Mouse (Mus musculus) MEL (cell line): ENCODE results near the gene Vps29. TPM values are rescaled to one million over a fixed set of nuclear protein-coding genes. Genes with fewer than 3 reads are reported as not detected.

Source experiments
- DNase-seq: peaks from one replicate; pipeline ENCODE4 v3.0.0; 2011; ENCODE audit warnings: low read depth, low spot score
- H3K27ac ChIP-seq: 2 replicates; pipeline ENCODE4 v1.5.1; 2012; ENCODE audit warnings: low read depth, mild to moderate bottlenecking, control low read depth, low read length, moderate library complexity; ENCODE audit not compliant: control insufficient read depth
- H3K27me3 ChIP-seq, 2 experiments: fragments of 150-350 bp in 1 of 2; sonication (generic) in 1 of 2; 2 replicates each; pipeline ENCODE4 v1.6.1; 2012; ENCODE audit warnings: low read length in 2 of 2, mild to moderate bottlenecking in 2 of 2, improper control_type of control experiment in 1 of 2, moderate library complexity in 1 of 2; ENCODE audit not compliant: insufficient read depth in 2 of 2, control insufficient read depth in 1 of 2
- H3K36me3 ChIP-seq, 2 experiments: 2 replicates each; pipeline ENCODE4 v1.6.1; 2012 to 2014; ENCODE audit warnings: low read length in 2 of 2, improper control_type of control experiment in 1 of 2, inconsistent platforms in 1 of 2, mild to moderate bottlenecking in 1 of 2; ENCODE audit not compliant: insufficient read depth in 2 of 2, control insufficient read depth in 1 of 2
- H3K4me1 ChIP-seq, 2 experiments: fragments of 150-350 bp in 1 of 2; sonication (generic) in 1 of 2; 2 replicates each; pipeline ENCODE4 v1.6.1; 2012; ENCODE audit warnings: low read length in 2 of 2, improper control_type of control experiment in 1 of 2, mild to moderate bottlenecking in 1 of 2; ENCODE audit not compliant: insufficient read depth in 2 of 2, control insufficient read depth in 1 of 2
- H3K4me3 ChIP-seq, 2 experiments: fragments of 150-350 bp in 1 of 2; sonication (generic) in 1 of 2; 2 replicates each; pipeline ENCODE4 v1.5.1; 2012; ENCODE audit warnings: low read depth in 2 of 2, low read length in 2 of 2, mild to moderate bottlenecking in 2 of 2, moderate library complexity in 2 of 2, control low read depth in 1 of 2, improper control_type of control experiment in 1 of 2; ENCODE audit not compliant: control insufficient read depth in 1 of 2, insufficient read depth in 1 of 2
- H3K79me2 ChIP-seq: 2 replicates; pipeline ENCODE4 v1.6.1; 2012; ENCODE audit warnings: mild to moderate bottlenecking, low read length, moderate library complexity; ENCODE audit not compliant: control insufficient read depth, poor library complexity, insufficient read depth
- H3K9ac ChIP-seq: 2 replicates; pipeline ENCODE4 v1.6.1; 2012; ENCODE audit warnings: low read depth, mild to moderate bottlenecking, control low read depth, low read length, moderate library complexity; ENCODE audit not compliant: control insufficient read depth, poor library complexity, severe bottlenecking
- H3K9me3 ChIP-seq: fragments of 150-350 bp; sonication (generic); replicated peaks from 2 replicates; pipeline ENCODE4 v1.6.1; 2012; ENCODE audit warnings: mild to moderate bottlenecking, low read length, improper control_type of control experiment, moderate library complexity; ENCODE audit not compliant: insufficient read depth
- BHLHE40 ChIP-seq: IDR thresholded peaks from 2 replicates; pipeline ENCODE4 v1.6.1; 2012; ENCODE audit warnings: low read depth, mild to moderate bottlenecking, inconsistent platforms, low read length, improper control_type of control experiment, borderline replicate concordance
- CHD1 ChIP-seq: IDR thresholded peaks from 2 replicates; pipeline ENCODE4 v1.6.1; 2012; ENCODE audit warnings: low read depth, mild to moderate bottlenecking, inconsistent platforms, low read length, improper control_type of control experiment
- CTCF ChIP-seq, 3 experiments: IDR thresholded peaks in 2 of 3; conservative IDR thresholded peaks in 1 of 3; 2 replicates each; pipeline ENCODE4 v1.5.1; 2011 to 2012; ENCODE audit warnings: low read length in 3 of 3, low read depth in 2 of 3, mild to moderate bottlenecking in 2 of 3, improper control_type of control experiment in 1 of 3, inconsistent platforms in 1 of 3, mixed read lengths in 1 of 3, moderate library complexity in 1 of 3; ENCODE audit not compliant: control insufficient read depth in 1 of 3, insufficient read depth in 1 of 3, poor library complexity in 1 of 3, severe bottlenecking in 1 of 3
- E2F4 ChIP-seq: IDR thresholded peaks from 2 replicates; pipeline ENCODE4 v1.6.1; 2011; ENCODE audit warnings: low read depth, low read length, improper control_type of control experiment, borderline replicate concordance
- ETS1 ChIP-seq: IDR thresholded peaks from 2 replicates; pipeline ENCODE4 v1.6.1; 2012; ENCODE audit warnings: low read depth, mild to moderate bottlenecking, inconsistent platforms, low read length, improper control_type of control experiment, moderate library complexity
- GABPA ChIP-seq: IDR thresholded peaks from 2 replicates; pipeline ENCODE4 v1.6.1; 2012; ENCODE audit warnings: low read depth, mild to moderate bottlenecking, inconsistent platforms, low read length, improper control_type of control experiment, moderate library complexity
- JUND ChIP-seq: IDR thresholded peaks from 2 replicates; pipeline ENCODE4 v1.6.1; 2011; ENCODE audit warnings: low read depth, mild to moderate bottlenecking, improper control_type of control experiment, low read length
- KAT2A ChIP-seq: conservative IDR thresholded peaks from 2 replicates; pipeline ENCODE4 v1.6.1; 2012; ENCODE audit warnings: low read depth, low read length, improper control_type of control experiment, inconsistent platforms
- MAFK ChIP-seq: IDR thresholded peaks from 2 replicates; pipeline ENCODE4 v1.6.1; 2011; ENCODE audit warnings: low read depth, mild to moderate bottlenecking, low read length, improper control_type of control experiment, borderline replicate concordance
- MXI1 ChIP-seq: IDR thresholded peaks from 2 replicates; pipeline ENCODE4 v1.6.1; 2011; ENCODE audit warnings: mild to moderate bottlenecking, low read depth, low read length, improper control_type of control experiment
- POLR2AphosphoS2 ChIP-seq: IDR thresholded peaks from 2 replicates; pipeline ENCODE4 v1.6.1; 2011; ENCODE audit warnings: low read length, improper control_type of control experiment
- POLR2AphosphoS5 ChIP-seq: IDR thresholded peaks from 2 replicates; pipeline ENCODE4 v1.6.1; 2012; ENCODE audit warnings: low read depth, borderline replicate concordance, mild to moderate bottlenecking, inconsistent platforms, low read length, moderate library complexity, mixed read lengths
- SIN3A ChIP-seq: IDR thresholded peaks from 2 replicates; pipeline ENCODE4 v1.6.1; 2012; ENCODE audit warnings: low read length, improper control_type of control experiment, inconsistent platforms
- TBP ChIP-seq: IDR thresholded peaks from 2 replicates; pipeline ENCODE4 v1.8.0; 2011; ENCODE audit warnings: low read depth, low read length, improper control_type of control experiment
- UBTF ChIP-seq: IDR thresholded peaks from 2 replicates; pipeline ENCODE4 v1.6.1; 2012; ENCODE audit warnings: low read depth, mild to moderate bottlenecking, inconsistent platforms, low read length, improper control_type of control experiment, moderate library complexity, borderline replicate concordance; ENCODE audit not compliant: insufficient read depth
- USF1 ChIP-seq: IDR thresholded peaks from 2 replicates; pipeline ENCODE4 v1.6.1; 2014; ENCODE audit warnings: low read depth, mild to moderate bottlenecking, inconsistent platforms, low read length, improper control_type of control experiment, moderate library complexity
- ZNF384 ChIP-seq: IDR thresholded peaks from 2 replicates; pipeline ENCODE4 v1.6.1; 2012; ENCODE audit warnings: low read depth, mild to moderate bottlenecking, inconsistent platforms, low read length, improper control_type of control experiment
- polyA plus RNA-seq, 2 experiments: library from polyadenylated mRNA; stranded (reverse) in 1 of 2; unstranded in 1 of 2; fragments of >175 nt in 1 of 2; fragments of >200 nt in 1 of 2; gene quantifications; 2 replicates each; pipeline versions ENCODE4 v1.2.1 to v1.2.4; 2012; ENCODE audit warnings: low replicate concordance in 2 of 2, low read depth in 1 of 2; ENCODE audit not compliant: insufficient read length in 2 of 2, insufficient read depth in 1 of 2, missing spikeins in 1 of 2
- total RNA-seq: library from RNA; depleted of rRNA; stranded (reverse); fragments of 300-350 nt; gene quantifications from 2 replicates; pipeline ENCODE4 v1.2.3, GENCODE M21; 2012

The Vps29 gene
- total and polyA plus RNA-seq, 3 experiments, result 92.1 to 424 (median 101) TPM

DNA sequence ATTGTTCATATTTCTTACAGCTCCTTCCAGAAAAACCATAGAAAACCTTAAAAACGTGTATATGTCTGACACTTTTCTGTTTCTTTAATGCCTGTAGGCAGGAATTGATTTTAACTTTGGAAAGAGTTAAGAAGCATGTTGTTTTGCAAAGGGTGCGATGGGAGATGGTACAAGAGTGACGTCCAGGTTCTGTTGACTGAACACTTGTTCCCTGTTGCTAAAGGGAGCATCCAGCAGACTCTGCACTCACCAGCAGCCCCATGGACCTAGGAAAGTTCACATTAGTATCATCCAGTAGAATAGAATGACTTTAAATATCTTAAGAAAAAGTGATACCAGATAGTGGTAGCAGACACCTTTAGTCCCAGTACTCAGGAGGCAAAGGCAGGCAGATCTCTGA is 47.6 kb upstream of the Vps29 start:
- Histone ChIP-seq H3K9me3 (no peaks in the 10 kb centered on the region), H3K79me2 (peaks cover 17% of the 10 kb centered on the region; the same call in 1 of the 2 replicates), H3K27ac (no peak overlapping the region), H3K36me3 (peaks cover 0 to 2% of the 10 kb centered on the region in 2 experiments; a peak in 2 of 4 replicates), H3K27me3 (no peaks in the 10 kb centered on the region), H3K4me1 (no peaks in the 10 kb centered on the region), H3K9ac (no peak overlapping the region), H3K4me3 (no peak overlapping the region)
- TF ChIP-seq JUND, result no peak
- TF ChIP-seq SIN3A, result no peak
- TF ChIP-seq UBTF, result no peak
- TF ChIP-seq TBP, result no peak
- no peak for TF ChIP-seq POLR2AphosphoS5
- TF ChIP-seq ETS1, result no peak
- TF ChIP-seq ZNF384, result no peak
- TF ChIP-seq MAFK, result no peak
- no peak for TF ChIP-seq MXI1
- no peak for TF ChIP-seq E2F4
- no peak for TF ChIP-seq BHLHE40
- no peak for TF ChIP-seq USF1
- no peak for TF ChIP-seq CHD1
- TF ChIP-seq POLR2AphosphoS2, result no peak
- DNase-seq, result no peak

DNA sequence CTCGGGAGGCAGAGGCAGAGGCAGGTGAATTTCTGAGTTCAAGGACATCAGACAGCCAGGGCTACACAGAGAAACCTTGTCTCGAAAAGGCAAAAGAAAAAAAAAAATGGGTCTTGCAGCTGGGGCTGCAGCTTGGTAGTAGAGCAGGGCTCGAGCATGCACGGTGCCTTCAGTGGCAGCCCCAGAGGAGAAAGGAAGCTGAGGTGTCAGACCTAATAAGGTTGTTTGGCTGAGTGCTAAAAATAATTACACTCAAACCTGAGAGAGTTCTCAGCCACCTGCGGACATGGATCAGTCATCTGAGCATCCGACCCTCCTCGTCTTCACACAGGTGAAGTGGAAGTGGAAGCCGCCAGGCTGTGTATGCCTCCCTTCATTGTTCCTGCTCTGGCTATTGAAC is 43.5 kb upstream of the Vps29 start:
- Histone ChIP-seq H3K27ac (no peak overlapping the region), H3K4me1 (peaks cover 0 to 7% of the 10 kb centered on the region in 2 experiments; a peak in 2 of 4 replicates), H3K36me3 (peaks cover 5% of the 10 kb centered on the region in 2 experiments; a peak in 3 of 4 replicates), H3K79me2 (peaks cover under 1% of the 10 kb centered on the region; the same call in 1 of the 2 replicates), H3K27me3 (no peaks in the 10 kb centered on the region), H3K4me3 (no peak overlapping the region), H3K9ac (no peak overlapping the region), H3K9me3 (no peaks in the 10 kb centered on the region)
- TF ChIP-seq ETS1, result no peak
- DNase-seq, result no peak

DNA sequence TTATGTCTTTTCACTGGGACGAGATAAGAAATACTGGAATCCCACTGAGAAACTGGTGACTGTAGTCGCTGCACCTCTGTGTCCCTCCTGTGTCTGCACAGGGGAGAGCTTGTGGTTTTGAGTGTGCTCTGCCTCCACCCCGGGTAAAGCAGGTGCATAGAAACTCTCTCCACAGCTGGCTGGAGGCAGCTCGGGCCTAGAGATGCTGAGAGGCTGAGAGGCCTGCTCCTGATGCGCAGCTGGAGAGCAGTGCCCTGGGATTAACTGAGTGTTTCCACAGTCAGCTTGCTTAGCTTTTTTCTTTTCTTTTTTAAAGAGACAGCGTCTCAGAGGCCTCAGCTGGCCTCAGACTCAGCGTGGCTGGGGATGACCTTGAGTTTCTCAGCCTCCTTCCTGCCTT is 42.5 kb upstream of the Vps29 start:
- H3K4me3 ChIP-seq, result no peak overlapping the region
- no peak overlapping the region for H3K27ac ChIP-seq
- peaks cover 5 to 6% of the 10 kb centered on the region in 2 experiments; a peak in 3 of 4 replicates for H3K36me3 ChIP-seq
- no peaks in the 10 kb centered on the region for H3K27me3 ChIP-seq
- peaks cover 0 to 7% of the 10 kb centered on the region in 2 experiments; a peak in 2 of 4 replicates for H3K4me1 ChIP-seq
- TF ChIP-seq KAT2A, result no peak
- no peak for TF ChIP-seq CTCF (IDR thresholded peaks at IDR 0.05 in 2 of 3, conservative IDR thresholded peaks at IDR 0.05 in 1 of 3; ENCODE audit: control insufficient read depth in 1 of 3, insufficient read depth in 1 of 3, low read depth in 2 of 3, low read length in 3 of 3, poor library complexity in 1 of 3, severe bottlenecking in 1 of 3)
- no peak for TF ChIP-seq GABPA
- DNase-seq, result no peak
- H3K9me3 ChIP-seq, result no peaks in the 10 kb centered on the region
- H3K79me2 ChIP-seq, result no peaks in the 10 kb centered on the region
- no peak overlapping the region for H3K9ac ChIP-seq
